Mouse (Mus musculus): ENCODE measurements at regions not wholly inside any gene's neighbourhood (a gene's known extent, or its start where the extent isn't known, plus 50 kb on each side); places are given as distances from the start of the nearest gene placed in this dataset.

DNA sequence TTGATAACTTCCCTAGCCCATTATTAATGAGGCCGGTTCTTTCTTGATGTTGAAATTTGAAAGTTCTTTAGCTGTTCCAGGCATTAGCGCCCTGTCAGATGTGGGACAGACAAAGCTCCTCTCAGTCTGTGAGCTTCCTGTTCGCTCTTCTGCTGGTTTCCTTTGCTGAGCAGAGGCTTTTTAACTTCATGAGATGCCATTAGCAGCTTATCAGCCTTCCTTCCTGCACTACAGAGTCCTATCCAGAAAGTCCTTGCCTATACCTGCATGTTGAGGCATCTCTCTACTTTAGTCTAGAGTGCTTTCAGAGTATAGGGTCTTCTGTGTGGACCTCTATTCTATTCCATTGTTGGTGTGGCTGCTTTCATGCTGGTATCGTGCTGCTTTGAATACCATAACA is 126.3 kb upstream of the Mpp6 start:
- Histone ChIP-seq H3K4me1 (ENCODE audit: control insufficient read depth, insufficient read depth, low read length) (no peaks in the 10 kb centered on the region; the same call in 1 of the 2 replicates), H3K27ac (ENCODE audit: control insufficient read depth, insufficient read depth, low read depth, low read length, poor library complexity) (no peak overlapping the region), H3K4me3 (replicated peaks; ENCODE audit: control insufficient read depth, low read depth, low read length) (no peak overlapping the region)
- no peak for TF ChIP-seq POLR2A (IDR thresholded peaks at IDR 0.05; ENCODE audit: borderline replicate concordance, control insufficient read depth, low read depth, low read length)
- TF ChIP-seq CTCF (IDR thresholded peaks at IDR 0.05; ENCODE audit: control insufficient read depth, insufficient read depth, low read length), result no peak
- 57% methylated on average over 4 of the region's 4 CpGs for WGBS

DNA sequence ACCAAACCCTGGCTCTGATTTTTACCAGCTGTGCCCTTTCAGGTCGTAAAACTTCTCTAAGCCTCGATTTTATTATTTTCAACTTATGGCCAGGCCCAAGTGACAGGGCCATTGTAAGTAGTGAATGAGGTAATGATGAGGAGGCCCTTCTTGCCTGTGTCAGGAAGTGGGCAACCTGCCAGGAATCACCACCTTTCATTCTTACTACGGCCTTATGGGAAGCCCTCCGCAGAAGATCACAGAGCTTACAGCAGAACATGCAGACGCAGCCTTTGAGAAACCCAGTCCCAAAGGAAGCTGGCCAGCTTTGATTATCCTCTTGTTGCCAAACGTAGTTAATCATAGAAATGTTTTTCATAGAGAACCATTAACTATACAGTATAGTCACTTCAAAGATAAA is 124.9 kb upstream of the Mpp6 start:
- TF ChIP-seq POLR2A (IDR thresholded peaks at IDR 0.05; ENCODE audit: borderline replicate concordance, control insufficient read depth, low read depth, low read length) (no peak), CTCF (IDR thresholded peaks at IDR 0.05; ENCODE audit: control insufficient read depth, insufficient read depth, low read length) (no peak)
- no peak overlapping the region for H3K4me3 ChIP-seq (replicated peaks; ENCODE audit: control insufficient read depth, low read depth, low read length)
- H3K27ac ChIP-seq (ENCODE audit: control insufficient read depth, insufficient read depth, low read depth, low read length, poor library complexity), result no peak overlapping the region
- H3K4me1 ChIP-seq (ENCODE audit: control insufficient read depth, insufficient read depth, low read length), result no peaks in the 10 kb centered on the region; the same call in 1 of the 2 replicates
- 33% methylated on average over 6 of the region's 6 CpGs for WGBS

DNA sequence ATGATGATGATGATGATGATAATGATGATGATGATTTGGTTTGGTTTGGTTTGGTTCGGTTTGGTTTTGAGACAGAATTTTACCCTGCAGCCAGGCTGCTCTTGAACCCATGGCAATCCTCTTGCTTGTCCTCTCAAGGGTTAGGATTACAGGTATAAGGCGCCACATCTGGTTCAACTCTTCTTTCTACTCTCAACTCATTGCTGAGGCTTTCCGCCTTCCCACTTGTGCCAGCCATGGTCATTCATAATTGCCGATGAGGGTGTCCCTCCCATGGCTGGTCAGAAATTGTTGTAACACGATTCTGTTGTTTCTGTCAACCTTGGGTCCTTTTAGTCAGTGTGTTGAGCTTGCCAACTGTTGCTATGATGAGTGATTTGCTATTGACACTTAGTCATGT is 122.9 kb upstream of the Mpp6 start:
- H3K27ac ChIP-seq (ENCODE audit: control insufficient read depth, insufficient read depth, low read depth, low read length, poor library complexity), result no peak overlapping the region
- H3K4me1 ChIP-seq (ENCODE audit: control insufficient read depth, insufficient read depth, low read length), result no peaks in the 10 kb centered on the region; the same call in 1 of the 2 replicates
- H3K4me3 ChIP-seq (replicated peaks; ENCODE audit: control insufficient read depth, low read depth, low read length), result no peak overlapping the region
- WGBS, result 83% methylated on average over 5 of the region's 5 CpGs
- TF ChIP-seq CTCF (IDR thresholded peaks at IDR 0.05; ENCODE audit: control insufficient read depth, insufficient read depth, low read length), result no peak
- no peak for TF ChIP-seq POLR2A (IDR thresholded peaks at IDR 0.05; ENCODE audit: borderline replicate concordance, control insufficient read depth, low read depth, low read length)

DNA sequence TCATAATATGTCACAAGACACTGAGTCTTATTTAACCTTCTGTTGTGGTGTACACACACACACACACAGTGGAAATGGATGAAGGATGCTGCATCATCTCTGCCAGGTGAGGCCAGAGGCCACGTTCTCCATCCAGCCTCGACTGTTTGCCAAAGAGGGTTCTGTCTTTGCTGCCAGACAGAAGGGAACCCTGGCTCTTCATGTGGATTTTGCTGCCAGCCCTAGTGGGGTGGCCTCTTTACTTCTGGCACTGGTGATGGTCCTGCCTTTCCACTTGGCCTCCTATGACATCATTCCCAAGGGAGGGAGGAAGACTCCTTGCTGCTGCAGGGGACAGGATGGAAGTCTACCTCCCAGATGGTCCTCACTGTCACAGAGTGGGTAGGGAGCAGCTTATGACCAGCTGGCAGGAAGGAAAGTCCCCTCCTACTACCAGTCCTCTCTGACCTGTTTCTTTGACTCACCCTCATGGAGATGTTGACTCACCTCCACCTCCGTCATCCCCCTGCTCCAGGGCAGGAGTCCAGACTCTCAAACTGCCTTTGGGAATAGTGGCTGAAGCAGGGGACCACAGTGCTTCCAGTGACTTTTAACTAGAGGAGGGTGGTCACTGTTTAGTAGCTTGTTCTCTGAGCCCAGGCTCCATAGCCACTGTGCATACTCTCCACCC is 122.4 kb upstream of the Mpp6 start:
- Histone ChIP-seq H3K4me3 (replicated peaks; ENCODE audit: control insufficient read depth, low read depth, low read length) (no peak overlapping the region), H3K27ac (ENCODE audit: control insufficient read depth, insufficient read depth, low read depth, low read length, poor library complexity) (no peak overlapping the region), H3K4me1 (ENCODE audit: control insufficient read depth, insufficient read depth, low read length) (no peaks in the 10 kb centered on the region; the same call in 1 of the 2 replicates)
- TF ChIP-seq CTCF (IDR thresholded peaks at IDR 0.05; ENCODE audit: control insufficient read depth, insufficient read depth, low read length) (no peak), POLR2A (IDR thresholded peaks at IDR 0.05; ENCODE audit: borderline replicate concordance, control insufficient read depth, low read depth, low read length) (no peak)
- WGBS, result 60% methylated on average over 3 of the region's 3 CpGs

DNA sequence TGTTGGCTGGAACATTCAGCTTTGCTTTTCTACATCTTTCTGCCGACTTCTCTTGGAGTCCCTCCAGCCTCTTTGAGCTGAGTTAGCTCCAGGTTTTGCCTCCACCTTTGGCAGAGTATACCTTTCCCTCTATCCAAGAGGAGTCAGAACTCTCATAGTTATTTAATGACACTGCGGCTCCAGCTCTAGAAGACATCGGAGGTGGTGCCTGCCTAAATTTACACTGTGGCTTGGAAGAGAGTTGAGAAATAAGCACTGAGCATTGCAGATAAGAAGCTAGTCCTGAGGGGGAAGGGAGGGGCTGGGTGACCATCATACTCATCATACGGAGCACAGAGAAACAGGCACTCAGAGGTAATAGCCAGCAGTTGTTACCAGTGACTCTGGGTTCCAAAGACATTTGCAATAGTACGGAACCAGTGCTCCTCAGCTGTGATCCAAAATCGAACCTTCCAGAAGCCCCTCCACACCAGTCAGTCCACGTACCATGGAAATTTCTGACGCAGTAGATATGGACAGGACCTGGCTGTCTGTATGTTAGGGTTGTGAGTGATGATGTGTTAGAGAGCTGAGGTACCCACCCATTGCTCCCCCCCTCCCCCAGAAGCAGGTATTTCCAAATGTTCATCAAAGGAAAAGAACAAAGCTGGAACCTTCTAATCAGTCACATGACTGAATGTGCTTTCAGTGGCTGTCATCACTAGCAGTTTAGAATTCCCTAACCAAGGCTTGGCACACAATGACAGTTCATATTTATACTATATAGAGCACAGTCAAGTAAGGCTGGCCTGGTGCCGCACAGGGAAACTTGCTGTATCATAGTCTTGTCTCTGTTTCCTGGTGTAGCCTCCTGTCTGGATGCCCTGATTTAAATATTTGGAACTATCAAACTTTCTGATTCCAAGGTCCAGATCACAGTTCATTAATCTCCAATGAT is 120.2 kb upstream of the Mpp6 start:
- 64% methylated on average over 9 of the region's 9 CpGs for WGBS
- no peak for TF ChIP-seq CTCF (IDR thresholded peaks at IDR 0.05; ENCODE audit: control insufficient read depth, insufficient read depth, low read length)
- H3K4me1 ChIP-seq (ENCODE audit: control insufficient read depth, insufficient read depth, low read length), result no peaks in the 10 kb centered on the region; the same call in 1 of the 2 replicates
- no peak overlapping the region for H3K4me3 ChIP-seq (replicated peaks; ENCODE audit: control insufficient read depth, low read depth, low read length)
- H3K27ac ChIP-seq (ENCODE audit: control insufficient read depth, insufficient read depth, low read depth, low read length, poor library complexity), result no peak overlapping the region

DNA sequence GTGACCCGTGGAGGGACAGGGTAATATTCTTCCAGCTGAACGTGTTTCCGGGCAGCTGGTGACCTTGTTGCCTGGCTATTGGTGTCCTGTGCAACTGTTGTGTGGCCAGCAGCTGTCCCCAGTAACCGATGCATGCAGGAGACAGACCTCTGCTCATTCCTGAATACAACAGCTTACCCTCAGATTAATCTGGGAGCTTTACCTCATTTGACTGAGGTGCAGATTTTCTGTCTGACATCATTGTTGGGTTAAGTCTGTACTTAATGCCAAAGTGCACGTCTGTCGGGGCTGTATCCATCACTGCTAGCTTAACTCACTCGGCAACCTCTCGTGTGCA is 119.6 kb upstream of the Mpp6 start:
- no peak overlapping the region for H3K4me3 ChIP-seq (replicated peaks; ENCODE audit: control insufficient read depth, low read depth, low read length)
- WGBS, result 87% methylated on average over 8 of the region's 8 CpGs
- no peaks in the 10 kb centered on the region; the same call in 1 of the 2 replicates for H3K4me1 ChIP-seq (ENCODE audit: control insufficient read depth, insufficient read depth, low read length)
- H3K27ac ChIP-seq (ENCODE audit: control insufficient read depth, insufficient read depth, low read depth, low read length, poor library complexity), result no peak overlapping the region
- TF ChIP-seq POLR2A (IDR thresholded peaks at IDR 0.05; ENCODE audit: borderline replicate concordance, control insufficient read depth, low read depth, low read length) (no peak), CTCF (IDR thresholded peaks at IDR 0.05; ENCODE audit: control insufficient read depth, insufficient read depth, low read length) (no peak)

DNA sequence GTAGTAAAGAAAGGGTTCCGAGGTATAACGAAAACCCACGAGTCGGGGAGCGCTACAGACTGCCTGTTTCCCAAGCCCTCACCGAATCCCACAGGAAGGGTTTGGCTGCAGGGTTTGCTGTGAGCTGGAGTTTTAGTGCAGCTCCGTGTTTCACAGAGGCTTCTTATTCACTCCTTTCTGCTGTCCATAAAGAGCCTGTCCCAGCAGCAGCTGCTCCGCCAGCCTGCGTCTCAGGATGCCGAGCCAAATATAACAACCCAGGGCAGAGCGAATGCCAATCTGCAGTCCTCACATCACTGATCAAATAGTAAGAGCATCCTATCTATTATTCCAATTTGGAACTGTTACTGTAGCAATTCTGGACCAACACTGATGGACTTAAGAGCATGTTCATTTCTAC is 110.7 kb upstream of the Mpp6 start:
- H3K27ac ChIP-seq (ENCODE audit: control insufficient read depth, insufficient read depth, low read depth, low read length, poor library complexity), result no peak overlapping the region
- 82% methylated on average over 11 of the region's 11 CpGs for WGBS
- TF ChIP-seq POLR2A (IDR thresholded peaks at IDR 0.05; ENCODE audit: borderline replicate concordance, control insufficient read depth, low read depth, low read length) (no peak), CTCF (IDR thresholded peaks at IDR 0.05; ENCODE audit: control insufficient read depth, insufficient read depth, low read length) (no peak)
- no peaks in the 10 kb centered on the region; the same call in 1 of the 2 replicates for H3K4me1 ChIP-seq (ENCODE audit: control insufficient read depth, insufficient read depth, low read length)
- no peak overlapping the region for H3K4me3 ChIP-seq (replicated peaks; ENCODE audit: control insufficient read depth, low read depth, low read length)

DNA sequence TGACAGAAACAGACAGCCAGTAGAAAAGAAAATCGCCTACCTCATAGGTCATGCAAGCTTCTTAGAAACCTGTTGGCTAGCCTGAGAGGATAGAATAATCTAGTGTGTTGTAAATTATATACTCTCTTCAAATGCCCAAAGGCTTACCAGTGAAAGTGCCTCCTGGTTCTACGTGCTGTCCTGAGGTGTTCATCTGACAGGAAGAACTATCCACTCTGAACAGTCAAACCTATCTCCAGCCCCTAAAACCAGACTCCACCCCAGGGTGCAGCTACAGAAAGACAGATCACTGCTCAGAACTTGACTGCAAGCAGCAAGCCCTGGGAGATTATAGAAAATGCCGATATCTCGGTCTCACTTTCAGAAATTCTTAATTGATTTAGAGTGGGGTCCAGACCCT is 102.0 kb upstream of the Mpp6 start:
- TF ChIP-seq CTCF (IDR thresholded peaks at IDR 0.05; ENCODE audit: control insufficient read depth, insufficient read depth, low read length) (no peak), POLR2A (IDR thresholded peaks at IDR 0.05; ENCODE audit: borderline replicate concordance, control insufficient read depth, low read depth, low read length) (no peak)
- Histone ChIP-seq H3K4me3 (replicated peaks; ENCODE audit: control insufficient read depth, low read depth, low read length) (no peak overlapping the region), H3K27ac (ENCODE audit: control insufficient read depth, insufficient read depth, low read depth, low read length, poor library complexity) (no peak overlapping the region), H3K4me1 (ENCODE audit: control insufficient read depth, insufficient read depth, low read length) (no peaks in the 10 kb centered on the region)
- WGBS, result 82% methylated on average over 4 of the region's 4 CpGs

All from bone marrow, adult 2 months (tissue).